Mouse (Mus musculus) brain, adult 2 months (tissue): ENCODE measurements around the gene Arfip1.

Source experiments
- DNase-seq: peaks from one replicate; pipeline ENCODE4 v3.0.0; 2011; ENCODE audit warnings: low read depth, low spot score

Gene Arfip1

GRCm38 (mm10) chr3:84582023-84582912 is at the start of gene Arfip1:
Gene Arfip1 (minus strand): TSS chr3:84582625.
- peak; percentile 97 for DNase-seq

- DNase-seq: no peak
These were observed 49.2 kb upstream of the Arfip1 start for GRCm38 (mm10) chr3:84631586-84631985.

- DNase-seq: no peak
These were observed 39.6 kb upstream of the Arfip1 start for GRCm38 (mm10) chr3:84622026-84622425.

- no peak for DNase-seq
These were observed 37.3 kb upstream of the Arfip1 start for GRCm38 (mm10) chr3:84619725-84620124.

- no peak for DNase-seq
These were observed 36.6 kb upstream of the Arfip1 start for GRCm38 (mm10) chr3:84619056-84619455.

- no peak for DNase-seq
These were observed 36.2 kb upstream of the Arfip1 start for GRCm38 (mm10) chr3:84618627-84619026.

- no peak for DNase-seq
These were observed 33.4 kb upstream of the Arfip1 start for GRCm38 (mm10) chr3:84615856-84616225.

- peak; percentile 77 for DNase-seq
These were observed 32.8 kb upstream of the Arfip1 start for GRCm38 (mm10) chr3:84615050-84615855.

GRCm38 (mm10) chr3:84610183-84610710 is 27.8 kb upstream of the Arfip1 start:
- DNase-seq: no peak

GRCm38 (mm10) chr3:84603212-84603611 is 20.8 kb upstream of the Arfip1 start:
- no peak for DNase-seq

- DNase-seq: no peak
These were observed 20.3 kb upstream of the Arfip1 start for GRCm38 (mm10) chr3:84602759-84603158.

- no peak for DNase-seq
These were observed 19.6 kb upstream of the Arfip1 start for GRCm38 (mm10) chr3:84601870-84602495.

- DNase-seq: no peak
These were observed 16.3 kb upstream of the Arfip1 start for GRCm38 (mm10) chr3:84598756-84599155.

- DNase-seq: no peak
These were observed 15.7 kb upstream of the Arfip1 start for GRCm38 (mm10) chr3:84597996-84598734.

GRCm38 (mm10) chr3:84595677-84596234 is 13.3 kb upstream of the Arfip1 start:
- DNase-seq: no peak

GRCm38 (mm10) chr3:84594894-84595676 is 12.7 kb upstream of the Arfip1 start:
- peak; percentile 81 for DNase-seq

GRCm38 (mm10) chr3:84593274-84593673 is 10.8 kb upstream of the Arfip1 start, which contains the start of gene Tigd4:
Gene Tigd4 (plus strand): TSS chr3:84593574.
- DNase-seq: no peak

- no peak for DNase-seq
These were observed 4.3 kb upstream of the Arfip1 start for GRCm38 (mm10) chr3:84586736-84587135.

GRCm38 (mm10) chr3:84582913-84583276 is 470 bp upstream of the Arfip1 start:
- DNase-seq: no peak

GRCm38 (mm10) chr3:84581696-84582022 is 766 bp downstream of the Arfip1 start:
- peak; percentile 70 for DNase-seq
